Mouse (Mus musculus) lung, postnatal 0 days (tissue): ENCODE measurements around the gene Nfyc. TPM values are rescaled to one million over a fixed set of nuclear protein-coding genes. Genes with fewer than 3 reads are reported as not detected.
A peak's percentile ranks its signal among the peaks of the same experiment; 100 is the strongest.

Experiments
- ATAC-seq: fragments of 200-750 bp; cut with Nextera tagmentation; 2 replicates; pipeline ENCODE4 v1.8.0; 2017; ENCODE audit warnings: moderate library complexity
- DNase-seq: peaks from one replicate; pipeline ENCODE4 v3.0.0-alpha.2; 2016; ENCODE audit warnings: low spot score
- H3K27ac ChIP-seq: fragments of 300-500 bp; sonication (generic); 2 replicates; pipeline ENCODE4 v1.5.1; 2014; ENCODE audit warnings: antibody characterized with exemption, mild to moderate bottlenecking, low read length, mixed read lengths
- H3K27me3 ChIP-seq: fragments of 300-500 bp; sonication (generic); replicated peaks from 2 replicates; pipeline ENCODE4 v1.6.1; 2014; ENCODE audit warnings: low read length, mixed read lengths; ENCODE audit not compliant: insufficient read depth
- H3K36me3 ChIP-seq: fragments of 300-500 bp; sonication (generic); 2 replicates; pipeline ENCODE4 v1.6.1; 2014; ENCODE audit warnings: low read length, mixed read lengths; ENCODE audit not compliant: insufficient read depth
- H3K4me1 ChIP-seq: fragments of 300-500 bp; sonication (generic); 2 replicates; pipeline ENCODE4 v1.6.1; 2014; ENCODE audit warnings: antibody characterized with exemption, low read depth, low read length, mixed read lengths; ENCODE audit not compliant: insufficient read depth
- H3K4me2 ChIP-seq: fragments of 300-500 bp; sonication (generic); replicated peaks from 2 replicates; pipeline ENCODE4 v1.6.1; 2014; ENCODE audit warnings: low read depth, mild to moderate bottlenecking, low read length, moderate library complexity, mixed read lengths
- H3K4me3 ChIP-seq: fragments of 300-500 bp; sonication (generic); 2 replicates; pipeline ENCODE4 v1.5.1; 2014; ENCODE audit warnings: low read depth, low read length
- H3K9ac ChIP-seq: fragments of 300-500 bp; sonication (generic); replicated peaks from 2 replicates; pipeline ENCODE4 v1.6.1; 2014; ENCODE audit warnings: low read depth, mild to moderate bottlenecking
- H3K9me3 ChIP-seq: fragments of 300-500 bp; sonication (generic); 2 replicates; pipeline ENCODE4 v1.6.1; 2016; ENCODE audit warnings: low read length, mixed read lengths
- CTCF ChIP-seq: IDR thresholded peaks from 2 replicates; pipeline ENCODE4 v1.5.1; 2016; ENCODE audit warnings: antibody characterized with exemption, mild to moderate bottlenecking
- EP300 ChIP-seq: IDR thresholded peaks from 2 replicates; pipeline ENCODE4 v1.6.1; 2016; ENCODE audit warnings: antibody characterized with exemption, mild to moderate bottlenecking, control low read depth
- whole genome bisulfite sequencing: fragments of 180-500 bp; shearing (Covaris S2); extraction: QIAGEN DNeasy Blood & Tissue Kit; methylation state at CpG from one replicate; pipeline ENCODE4 v1.1.7; 2014; 5-methylcytosine and 5-hydroxymethylcytosine counted together
- microRNA counts: library from miRNA; unstranded; fragments of <30 nt; microRNA quantifications from one replicate; lab custom pipeline; 2015
- microRNA-seq: library from miRNA; unstranded; fragments of <30 nt; microRNA quantifications from one replicate; pipeline ENCODE4, GENCODE M21; 2016
- polyA plus RNA-seq: library from polyadenylated mRNA; unstranded; fragments of >200 nt; fragmentation: Nextera tagmentation; extraction: Ambion mirVana; gene quantifications from 2 replicates; pipeline ENCODE4 v1.2.1, GENCODE M21; 2015

Gene Nfyc
- polyA plus RNA-seq, 1 experiment from 2014 or later: 54.5 TPM

DNA sequence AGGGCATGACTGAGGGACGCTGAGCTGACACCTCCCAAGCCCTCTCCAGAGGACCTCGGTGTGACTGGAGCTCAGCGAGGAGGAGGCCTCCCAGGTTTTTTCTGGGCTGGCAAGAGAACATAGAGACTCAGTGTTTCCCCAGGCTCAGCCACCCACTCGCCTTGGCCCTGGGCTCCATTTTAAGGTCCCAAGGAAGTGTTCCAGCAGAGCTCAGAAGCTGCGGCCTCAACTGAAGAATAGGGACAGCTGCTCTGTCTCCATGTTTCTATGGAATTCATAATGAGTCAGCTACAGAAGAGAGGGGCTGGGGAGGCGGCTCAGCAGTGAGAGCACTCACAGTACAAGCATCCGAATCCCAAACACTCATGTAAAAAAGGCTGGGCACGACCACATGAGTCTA lies 113.8 kb downstream of the Nfyc start:
- Histone ChIP-seq H3K27ac (no peak overlapping the region), H3K9ac (no peak overlapping the region), H3K4me1 (peaks cover 10% of the 10 kb centered on the region; the same call in 1 of the 2 replicates), H3K4me2 (no peak overlapping the region), H3K9me3 (no peaks in the 10 kb centered on the region), H3K36me3 (no peaks in the 10 kb centered on the region), H3K27me3 (no peaks in the 10 kb centered on the region), H3K4me3 (no peak overlapping the region)
- no peak for TF ChIP-seq EP300
- TF ChIP-seq CTCF: no peak
- no peak for ATAC-seq
- DNase-seq: no peak
- 54% methylated on average over 8 of the region's 8 CpGs for WGBS

GRCm38 (mm10) chr4:120716765-120717164 lies 114.6 kb downstream of the Nfyc start:
- DNase-seq: no peak
- Histone ChIP-seq H3K4me3 (peak overlapping the region; percentile 25; the same call in 1 of the 2 replicates), H3K27ac (no peak overlapping the region), H3K4me2 (peak overlapping the region; percentile 61), H3K9ac (no peak overlapping the region), H3K36me3 (no peaks in the 10 kb centered on the region), H3K4me1 (peaks cover 10% of the 10 kb centered on the region; the same call in 1 of the 2 replicates), H3K27me3 (no peaks in the 10 kb centered on the region), H3K9me3 (no peaks in the 10 kb centered on the region)
- no peak for ATAC-seq
- 14% methylated on average over 12 of the region's 12 CpGs for WGBS
- TF ChIP-seq CTCF (no peak), EP300 (no peak)

DNA sequence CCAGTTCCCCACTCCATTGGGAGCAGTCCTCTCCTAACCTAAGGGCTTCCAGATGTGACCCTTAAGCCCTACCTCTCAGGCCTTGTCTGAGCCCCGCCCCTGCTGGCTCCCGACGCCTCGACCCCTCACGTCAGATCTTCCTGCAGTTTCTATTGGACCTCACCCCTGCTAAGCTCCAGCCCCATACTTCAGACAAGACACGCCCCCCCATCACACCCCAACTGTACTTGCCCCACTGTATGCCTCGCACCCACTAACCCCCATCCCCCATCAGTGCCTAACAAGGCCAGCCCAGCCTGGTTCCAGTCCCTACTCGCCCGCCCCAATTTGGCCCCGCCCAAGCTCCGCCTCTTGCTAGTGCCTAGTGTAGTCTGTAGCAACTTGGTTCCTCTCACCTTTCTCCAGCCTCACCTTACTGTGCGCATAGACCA lies 115.2 kb downstream of the Nfyc start:
- ATAC-seq (peak; percentile 77), DNase-seq (peak; percentile 69)
- 2% methylated on average over 12 of the region's 12 CpGs for WGBS
- H3K27me3 ChIP-seq: no peaks in the 10 kb centered on the region
- H3K36me3 ChIP-seq: no peaks in the 10 kb centered on the region
- H3K9me3 ChIP-seq: no peaks in the 10 kb centered on the region
- H3K27ac ChIP-seq: no peak overlapping the region
- no peak overlapping the region for H3K9ac ChIP-seq
- H3K4me2 ChIP-seq: peak overlapping the region; percentile 61
- TF ChIP-seq EP300: no peak
- TF ChIP-seq CTCF: no peak
- peak overlapping the region; percentile 25 for H3K4me3 ChIP-seq
- H3K4me1 ChIP-seq: peaks cover 10% of the 10 kb centered on the region; the same call in 1 of the 2 replicates

- DNase-seq: no peak
- 74% methylated on average over 6 of the region's 6 CpGs for WGBS
- H3K9me3 ChIP-seq: no peaks in the 10 kb centered on the region
- no peaks in the 10 kb centered on the region for H3K36me3 ChIP-seq
- TF ChIP-seq EP300: no peak
- no peak for TF ChIP-seq CTCF
- H3K27ac ChIP-seq: no peak overlapping the region
- H3K4me3 ChIP-seq: no peak overlapping the region
- H3K9ac ChIP-seq: no peak overlapping the region
- H3K4me1 ChIP-seq: peaks cover 10% of the 10 kb centered on the region; the same call in 1 of the 2 replicates
- ATAC-seq: no peak
- H3K4me2 ChIP-seq: no peak overlapping the region
- H3K27me3 ChIP-seq: no peaks in the 10 kb centered on the region
These were observed 117.4 kb downstream of the Nfyc start for GRCm38 (mm10) chr4:120713856-120714497.

DNA sequence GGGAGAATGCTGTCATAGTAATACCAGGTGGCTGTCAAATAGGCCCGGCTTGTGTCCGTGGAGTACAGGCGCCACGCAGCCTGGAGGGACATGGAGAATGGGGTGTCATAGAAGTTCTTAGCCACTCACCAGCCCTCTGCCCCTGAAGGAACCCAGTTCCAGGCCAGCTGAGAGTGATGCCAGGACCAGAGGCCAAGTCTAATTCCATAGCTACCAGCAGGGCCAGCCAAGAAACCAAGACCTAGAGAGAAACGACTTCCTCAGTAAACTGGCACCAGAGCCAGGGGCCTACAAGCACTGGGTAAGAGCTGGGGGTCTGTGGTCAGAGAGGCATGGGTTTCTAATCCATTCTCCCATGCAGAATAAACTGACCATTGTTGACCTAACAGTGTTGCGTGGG lies 118.4 kb downstream of the Nfyc start:
- ATAC-seq (no peak), DNase-seq (no peak)
- Histone ChIP-seq H3K9ac (no peak overlapping the region), H3K27me3 (no peaks in the 10 kb centered on the region), H3K9me3 (no peaks in the 10 kb centered on the region), H3K27ac (no peak overlapping the region), H3K4me1 (peaks cover 10% of the 10 kb centered on the region; the same call in 1 of the 2 replicates), H3K36me3 (no peaks in the 10 kb centered on the region), H3K4me2 (no peak overlapping the region), H3K4me3 (no peak overlapping the region)
- 89% methylated on average over 6 of the region's 6 CpGs for WGBS
- TF ChIP-seq EP300 (no peak), CTCF (no peak)

DNA sequence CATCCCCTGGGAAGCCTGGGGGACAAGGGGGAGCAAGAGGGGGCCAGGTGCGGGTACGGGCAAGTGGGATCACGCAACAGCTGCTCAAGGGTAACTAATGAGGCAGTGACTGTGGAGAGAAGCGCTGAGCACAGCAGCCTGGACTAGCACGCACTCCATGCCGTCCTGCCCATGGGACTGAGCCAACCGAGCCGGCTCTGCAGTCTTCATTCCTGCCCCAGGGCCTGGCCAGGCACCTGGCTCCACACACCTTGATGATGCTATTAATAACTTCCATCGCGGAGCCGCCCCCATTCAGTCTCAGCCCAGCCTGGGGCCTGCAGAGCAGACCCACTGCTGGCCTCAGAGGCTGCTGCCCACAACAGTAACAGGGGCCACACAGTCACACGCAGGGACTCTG lies 119.1 kb downstream of the Nfyc start:
- ATAC-seq: no peak
- Histone ChIP-seq H3K36me3 (no peaks in the 10 kb centered on the region), H3K4me3 (no peak overlapping the region), H3K9ac (no peak overlapping the region), H3K9me3 (no peaks in the 10 kb centered on the region), H3K4me1 (peaks cover 10% of the 10 kb centered on the region; the same call in 1 of the 2 replicates), H3K27ac (no peak overlapping the region), H3K4me2 (no peak overlapping the region), H3K27me3 (no peaks in the 10 kb centered on the region)
- WGBS: 76% methylated on average over 12 of the region's 12 CpGs
- TF ChIP-seq EP300 (no peak), CTCF (no peak)
- no peak for DNase-seq

MicroRNA genes within 50 kb of the gene (microRNA counts, 519-probe panel; counts per million panel counts)
- microRNA mmu-miR-30e (lab: Ali Mortazavi, UCI): 5,124 counts per million, percentile 61 among the panel's probes with 10 or more counts

Small RNA genes lying within 50 kb of the gene (microRNA-seq; reads per million reads assigned to microRNA genes)
- gene Gm23936 (not detected), gene Mir30c-1 (33.5 reads per million, percentile 37 among the genes with 10 or more reads in this experiment), gene Mir30e (not detected), gene Mir30f (not detected)

Other genes starting within 250 kb of the Nfyc start
- gene Gm8439, start 242.8 kb downstream of the Nfyc start, polyA plus RNA-seq: not detected in 2 replicates
- 3.9 and 4.2 TPM in 2 replicates for gene Cited4, start 165.0 kb downstream of the Nfyc start, polyA plus RNA-seq
- 3.1 and 3.9 TPM in 2 replicates for gene Kcnq4, start 83.0 kb downstream of the Nfyc start, polyA plus RNA-seq
- gene Rims3, start 23.2 kb upstream of the Nfyc start, polyA plus RNA-seq: 0.21 and 0.26 TPM in 2 replicates
- 12.6 and 13.1 TPM in 2 replicates for gene Exo5, start 93.4 kb upstream of the Nfyc start, polyA plus RNA-seq
- gene Zfp69, start 120.1 kb upstream of the Nfyc start, polyA plus RNA-seq: 6.7 TPM in 2 replicates
- 10.8 and 12.4 TPM in 2 replicates for gene Smap2, start 185.7 kb upstream of the Nfyc start, polyA plus RNA-seq
- gene Col9a2, start 207.8 kb upstream of the Nfyc start, polyA plus RNA-seq: 1.6 and 1.8 TPM in 2 replicates